Mouse (Mus musculus) liver, adult 2 months (tissue): ENCODE results near the gene Srm.

ENCODE experiments used
- CTCF ChIP-seq: fragments of 200-500 bp; IDR thresholded peaks from 2 replicates; pipeline ENCODE4 v1.5.1; 2011; ENCODE audit warnings: low read depth, low read length, control low read depth
- POLR2A ChIP-seq: fragments of 200-500 bp; IDR thresholded peaks from 2 replicates; pipeline ENCODE4 v1.6.1; 2011; ENCODE audit warnings: low read length, control low read depth; ENCODE audit not compliant: insufficient read depth; ENCODE audit errors: extremely low read depth

- TF ChIP-seq CTCF (no peak), POLR2A (no peak)
Observed at GRCm38 (mm10) chr4:148591637-148592380, 506 bp downstream of the Srm start.
